Mouse (Mus musculus) neural tube, embryonic 11.5 days (tissue): ENCODE measurements around the gene Mif. TPM values are rescaled to one million over a fixed set of nuclear protein-coding genes. Genes with fewer than 3 reads are reported as not detected.
"Not testable (repeated sequence)": the region's sequence is repeated elsewhere in the genome, so short reads cannot be mapped to it uniquely, and the experiment has no call there.

Experiments
- ATAC-seq: fragments of 200-750 bp; cut with Nextera tagmentation; 2 replicates; pipeline ENCODE4 v1.8.0; 2017; ENCODE audit warnings: moderate number of reproducible peaks, mild to moderate bottlenecking, moderate TSS enrichment, moderate library complexity; ENCODE audit not compliant: insufficient read depth, low FRiP score, low TSS enrichment
- DNase-seq: peaks from one replicate; pipeline ENCODE4 v3.0.0-alpha.2; 2015; ENCODE audit warnings: low spot score
- H3K27ac ChIP-seq: fragments of 300-500 bp; sonication (generic); 2 replicates; pipeline ENCODE4 v1.5.1; 2014; ENCODE audit warnings: low read depth, mild to moderate bottlenecking, low read length
- H3K27me3 ChIP-seq: fragments of 300-500 bp; sonication (generic); 2 replicates; pipeline ENCODE4 v1.6.1; 2014; ENCODE audit warnings: mild to moderate bottlenecking, low read length, mixed read lengths; ENCODE audit not compliant: control insufficient read depth, insufficient read depth
- H3K36me3 ChIP-seq: fragments of 300-500 bp; sonication (generic); 2 replicates; pipeline ENCODE4 v1.6.1; 2014; ENCODE audit warnings: mild to moderate bottlenecking, low read length, moderate library complexity, mixed read lengths; ENCODE audit not compliant: control insufficient read depth, insufficient read depth
- H3K4me1 ChIP-seq: fragments of 300-500 bp; sonication (generic); 2 replicates; pipeline ENCODE4 v1.6.1; 2014; ENCODE audit warnings: low read length, mixed read lengths; ENCODE audit not compliant: control insufficient read depth, insufficient read depth
- H3K4me2 ChIP-seq: fragments of 300-500 bp; sonication (generic); 2 replicates; pipeline ENCODE4 v1.6.1; 2014; ENCODE audit warnings: low read depth, mild to moderate bottlenecking, moderate library complexity
- H3K4me3 ChIP-seq: fragments of 300-500 bp; sonication (generic); 2 replicates; pipeline ENCODE4 v1.5.1; 2014; ENCODE audit warnings: low read depth, low read length
- H3K9ac ChIP-seq: fragments of 300-500 bp; sonication (generic); 2 replicates; pipeline ENCODE4 v1.6.1; 2014; ENCODE audit warnings: mild to moderate bottlenecking, low read length
- H3K9me3 ChIP-seq: fragments of 300-500 bp; sonication (generic); 2 replicates; pipeline ENCODE4 v1.6.1; 2016; ENCODE audit warnings: low read length; ENCODE audit not compliant: control insufficient read depth
- WGBS: fragments of 180-500 bp; shearing (Covaris S2); extraction: QIAGEN DNeasy Blood & Tissue Kit; methylation state at CpG from one replicate; pipeline ENCODE4 v1.1.7; 2014; 5-methylcytosine and 5-hydroxymethylcytosine counted together
- polyA plus RNA-seq: library from polyadenylated mRNA; unstranded; fragments of >200 nt; fragmentation: Nextera tagmentation; extraction: Ambion mirVana; gene quantifications from 2 replicates; pipeline ENCODE4 v1.2.1, GENCODE M21; 2014

Mif gene
- polyA plus RNA-seq, 1 experiment from 2014 or later = 2,361 TPM

DNA sequence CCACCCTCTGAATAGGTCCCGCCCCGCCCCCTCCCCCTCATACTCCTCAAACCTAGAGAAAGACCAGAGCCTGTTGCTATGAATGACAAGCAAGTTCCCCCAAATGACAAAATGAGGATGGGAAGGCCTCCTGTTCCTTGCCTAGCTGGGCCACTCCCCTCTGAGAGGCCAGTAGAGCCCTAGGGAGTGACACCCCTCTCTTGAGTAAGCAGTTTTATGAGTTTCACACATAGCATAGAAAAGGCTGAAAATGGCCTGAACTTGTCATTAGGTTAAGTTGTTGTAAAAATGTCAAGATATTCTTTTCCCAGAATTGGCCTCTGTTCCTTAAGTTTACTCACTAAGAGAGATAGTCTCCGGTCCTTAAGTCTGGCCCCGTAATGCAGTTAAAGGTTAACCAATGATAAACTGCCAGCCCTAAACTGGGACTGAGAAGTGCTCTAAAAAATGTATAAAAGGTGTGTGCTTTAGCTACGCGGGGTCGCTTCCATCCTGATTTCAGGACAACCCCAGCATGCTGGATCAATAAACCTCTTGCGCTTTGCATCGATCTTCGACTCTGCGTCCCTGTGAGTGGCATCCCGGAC is 7.4 kb downstream of the Mif start:
- 91% methylated on average over 12 of the region's 12 CpGs for WGBS

DNA sequence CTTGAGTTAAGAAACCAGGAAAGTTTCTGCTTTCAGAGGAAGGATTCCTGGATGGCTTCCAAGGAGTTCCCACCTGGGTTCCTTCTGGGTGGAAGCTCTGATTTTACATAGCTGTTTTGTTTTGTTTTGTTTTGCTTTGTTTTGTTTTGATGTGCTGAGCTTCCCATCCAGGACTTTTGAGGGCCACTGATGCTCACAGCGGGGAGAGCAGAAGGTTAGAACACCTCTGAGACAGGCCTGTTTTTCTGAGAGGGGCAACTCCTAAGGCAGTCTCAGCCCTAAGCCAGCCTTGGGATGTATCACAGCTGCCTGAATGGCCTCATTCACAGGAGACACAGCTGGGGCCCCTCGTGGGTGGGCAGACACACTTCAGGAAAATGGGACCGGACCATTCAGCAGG is 8.4 kb downstream of the Mif start:
- Histone ChIP-seq H3K4me1 (peaks cover 3% of the 10 kb centered on the region), H3K36me3 (no peaks in the 10 kb centered on the region; the same call in 1 of the 2 replicates), H3K27ac (no peak overlapping the region), H3K4me2 (no peak overlapping the region), H3K9ac (no peak overlapping the region), H3K27me3 (no peaks in the 10 kb centered on the region), H3K9me3 (no peaks in the 10 kb centered on the region), H3K4me3 (no peak overlapping the region)
- 33% methylated on average over 3 of the region's 3 CpGs for WGBS
- no peak for ATAC-seq
- no peak for DNase-seq

More for the DNA sequence above, 7.4 kb downstream of the Mif start:
- Histone ChIP-seq H3K36me3 (no peaks in the 10 kb centered on the region; the same call in 1 of the 2 replicates), H3K27me3 (no peaks in the 10 kb centered on the region), H3K9ac (no peak overlapping the region), H3K4me1 (peaks cover 3% of the 10 kb centered on the region), H3K4me3 (no peak overlapping the region), H3K4me2 (no peak overlapping the region), H3K27ac (no peak overlapping the region), H3K9me3 (no peaks in the 10 kb centered on the region)
- DNase-seq (no peak), ATAC-seq (no peak)

DNA sequence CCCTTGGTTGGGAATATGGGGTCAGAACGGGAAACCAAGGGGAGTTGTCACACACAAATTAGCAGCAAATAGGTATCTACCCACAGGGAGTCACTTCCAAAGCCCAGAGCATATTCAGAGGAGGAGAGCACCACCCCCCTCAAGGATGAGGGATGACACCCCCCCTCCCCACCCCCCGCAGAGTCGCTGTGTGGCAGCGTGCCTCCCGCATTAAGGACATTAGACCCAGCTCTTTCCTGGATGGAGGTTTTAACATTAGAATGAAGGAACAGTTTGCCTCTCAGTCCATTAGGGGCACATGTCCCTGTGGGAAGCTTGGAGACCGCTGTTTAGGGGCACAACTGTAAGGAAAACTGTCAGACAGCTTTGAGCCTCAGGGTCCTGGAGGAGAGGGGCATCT is 9.0 kb downstream of the Mif start:
- no peak overlapping the region for H3K27ac ChIP-seq
- ATAC-seq (no peak), DNase-seq (peak; percentile 24)
- no peaks in the 10 kb centered on the region for H3K36me3 ChIP-seq
- peaks cover 3% of the 10 kb centered on the region for H3K4me1 ChIP-seq
- H3K27me3 ChIP-seq = no peaks in the 10 kb centered on the region
- H3K4me3 ChIP-seq = no peak overlapping the region
- no peak overlapping the region for H3K9ac ChIP-seq
- H3K9me3 ChIP-seq = no peaks in the 10 kb centered on the region
- H3K4me2 ChIP-seq = no peak overlapping the region
- WGBS = 5% methylated on average over 6 of the region's 6 CpGs

DNA sequence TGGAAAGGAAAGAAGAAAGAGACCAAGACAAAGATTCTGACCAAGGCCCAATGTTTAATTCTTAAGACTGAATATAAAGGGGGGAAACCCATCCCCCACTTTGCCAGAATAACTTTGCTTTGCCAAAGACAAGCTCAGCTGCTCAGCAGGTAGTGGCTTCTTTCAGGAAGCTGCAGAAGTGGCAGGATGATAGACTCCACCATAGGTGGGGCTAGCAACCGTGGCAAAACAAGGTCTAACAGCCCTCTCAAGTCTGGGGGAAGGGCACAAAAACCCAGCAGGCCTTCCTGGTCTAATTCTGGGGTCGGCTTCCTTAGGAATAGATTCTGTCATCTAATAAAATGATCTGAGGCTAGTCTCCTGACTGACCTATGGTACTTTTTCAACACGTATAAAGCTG is 11.7 kb downstream of the Mif start:
- WGBS = 25% methylated on average over 3 of the region's 3 CpGs

DNA sequence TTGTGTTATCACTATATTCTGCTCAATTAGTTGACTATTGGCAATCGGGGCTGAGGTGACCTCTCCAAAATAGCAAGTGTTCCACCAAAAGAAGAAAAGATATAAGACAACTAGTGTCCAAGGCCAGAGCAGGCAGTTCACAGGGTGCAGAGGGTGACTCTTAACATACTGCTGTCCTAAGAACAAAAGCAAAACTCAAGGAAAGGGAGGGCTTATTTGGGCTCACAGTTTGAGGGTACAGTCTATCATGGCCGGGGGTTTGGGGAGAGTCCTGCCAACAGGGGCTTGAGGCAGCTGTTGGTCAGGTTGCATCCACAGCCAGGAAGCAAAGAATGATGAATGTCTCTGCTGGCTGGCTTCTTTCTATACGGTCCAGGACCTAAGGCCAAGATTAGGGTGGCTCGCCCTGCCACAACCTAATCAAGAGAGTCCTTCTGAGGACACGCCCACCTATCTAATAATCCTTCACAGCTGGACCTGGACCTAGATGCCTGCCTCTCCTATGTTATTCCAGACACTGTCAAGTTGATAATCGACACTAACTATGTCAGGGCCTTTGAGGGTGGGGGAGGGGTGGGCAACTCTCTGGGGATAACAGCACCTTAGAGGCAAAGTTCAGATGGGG is 14.6 kb downstream of the Mif start:
- Histone ChIP-seq H3K4me3 (no peak overlapping the region), H3K9me3 (no peaks in the 10 kb centered on the region), H3K36me3 (no peaks in the 10 kb centered on the region), H3K4me1 (no peaks in the 10 kb centered on the region), H3K9ac (no peak overlapping the region), H3K27me3 (no peaks in the 10 kb centered on the region), H3K4me2 (no peak overlapping the region), H3K27ac (no peak overlapping the region)
- no peak for DNase-seq
- ATAC-seq = no peak
- 79% methylated on average over 6 of the region's 6 CpGs for WGBS

More for the DNA sequence above, 11.7 kb downstream of the Mif start:
- H3K27ac ChIP-seq = no peak overlapping the region
- H3K36me3 ChIP-seq = no peaks in the 10 kb centered on the region
- no peak overlapping the region for H3K9ac ChIP-seq
- H3K4me2 ChIP-seq = no peak overlapping the region
- peaks cover 3% of the 10 kb centered on the region for H3K4me1 ChIP-seq
- H3K27me3 ChIP-seq = no peaks in the 10 kb centered on the region
- DNase-seq (no peak), ATAC-seq (no peak)
- no peaks in the 10 kb centered on the region for H3K9me3 ChIP-seq
- no peak overlapping the region for H3K4me3 ChIP-seq

DNA sequence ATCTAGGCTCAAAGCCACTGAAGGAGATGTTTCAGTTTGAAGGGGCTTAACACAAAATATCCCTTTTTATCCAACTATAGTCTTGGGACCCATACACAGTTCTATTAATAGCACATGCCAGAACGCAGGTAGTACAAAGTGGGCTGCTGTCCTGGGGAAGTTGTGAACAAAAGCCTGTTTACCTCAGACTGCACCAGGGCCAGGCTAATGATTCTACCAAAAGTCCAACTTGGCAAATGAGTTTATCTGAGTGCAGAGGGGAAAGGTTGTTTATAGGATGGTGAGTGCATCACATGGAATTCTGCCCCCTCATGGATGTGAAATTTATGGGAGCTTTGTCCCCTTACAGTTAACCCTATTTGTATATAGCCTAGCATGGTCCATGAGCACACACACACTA is 15.2 kb downstream of the Mif start:
- no peak for DNase-seq
- no peak overlapping the region for H3K27ac ChIP-seq
- no peak for ATAC-seq
- 93% methylated on average over 1 of the region's 1 CpGs for WGBS
- H3K27me3 ChIP-seq = no peaks in the 10 kb centered on the region
- H3K4me2 ChIP-seq = no peak overlapping the region
- no peak overlapping the region for H3K4me3 ChIP-seq
- no peak overlapping the region for H3K9ac ChIP-seq
- H3K4me1 ChIP-seq = no peaks in the 10 kb centered on the region
- no peaks in the 10 kb centered on the region for H3K9me3 ChIP-seq
- H3K36me3 ChIP-seq = no peaks in the 10 kb centered on the region

DNA sequence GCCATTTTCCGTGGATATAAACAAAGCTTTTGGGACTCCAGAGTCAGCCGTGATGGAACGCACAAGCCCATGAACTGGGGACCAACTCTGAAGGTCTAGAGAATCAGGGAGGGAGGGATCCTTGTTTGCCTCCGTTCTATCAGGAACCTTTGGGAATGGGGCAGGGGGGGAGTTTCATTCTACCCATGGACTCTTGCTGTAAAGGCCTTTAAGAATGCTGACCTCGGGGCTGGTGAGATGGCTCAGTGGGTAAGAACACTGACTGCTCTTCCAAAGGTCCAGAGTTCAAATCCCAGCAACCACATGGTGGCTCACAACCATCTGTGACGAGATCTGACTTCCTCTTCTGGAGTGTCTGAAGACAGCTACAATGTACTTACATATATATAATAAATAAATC is 16.1 kb downstream of the Mif start:
- DNase-seq, H3K4me2 ChIP-seq, H3K27me3 ChIP-seq, H3K9ac ChIP-seq, H3K36me3 ChIP-seq, H3K4me1 ChIP-seq, H3K27ac ChIP-seq, H3K9me3 ChIP-seq, H3K4me3 ChIP-seq, ATAC-seq: not testable (repeated sequence)
- WGBS = 84% methylated on average over 6 of the region's 6 CpGs

DNA sequence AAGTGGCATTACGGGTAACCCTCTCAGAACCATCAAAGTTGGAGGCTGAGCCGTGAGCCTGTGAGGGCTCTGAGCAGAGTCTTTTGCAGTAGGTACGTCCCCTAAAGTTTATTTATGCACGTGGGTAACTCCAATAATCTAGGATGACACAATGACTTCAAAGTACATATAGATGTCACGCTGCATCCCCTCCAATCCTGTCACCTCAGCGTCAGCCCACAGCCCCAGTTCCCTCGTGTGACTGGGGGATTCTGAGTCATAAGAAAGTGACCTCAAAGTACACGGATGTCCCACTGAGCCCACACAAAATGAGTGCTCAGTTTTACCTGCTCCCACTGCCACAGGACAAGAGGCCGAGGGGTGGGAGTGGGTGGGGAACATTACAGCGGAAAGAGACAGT is 20.9 kb downstream of the Mif start:
- DNase-seq = no peak
- 88% methylated on average over 10 of the region's 10 CpGs for WGBS
- H3K36me3 ChIP-seq = no peaks in the 10 kb centered on the region
- H3K4me3 ChIP-seq = no peak overlapping the region
- no peaks in the 10 kb centered on the region for H3K9me3 ChIP-seq
- no peak overlapping the region for H3K4me2 ChIP-seq
- H3K27ac ChIP-seq = no peak overlapping the region
- H3K4me1 ChIP-seq = peaks cover 5% of the 10 kb centered on the region; the same call in 1 of the 2 replicates
- H3K9ac ChIP-seq = no peak overlapping the region
- no peak for ATAC-seq
- peaks cover 2% of the 10 kb centered on the region; the same call in 1 of the 2 replicates for H3K27me3 ChIP-seq

DNA sequence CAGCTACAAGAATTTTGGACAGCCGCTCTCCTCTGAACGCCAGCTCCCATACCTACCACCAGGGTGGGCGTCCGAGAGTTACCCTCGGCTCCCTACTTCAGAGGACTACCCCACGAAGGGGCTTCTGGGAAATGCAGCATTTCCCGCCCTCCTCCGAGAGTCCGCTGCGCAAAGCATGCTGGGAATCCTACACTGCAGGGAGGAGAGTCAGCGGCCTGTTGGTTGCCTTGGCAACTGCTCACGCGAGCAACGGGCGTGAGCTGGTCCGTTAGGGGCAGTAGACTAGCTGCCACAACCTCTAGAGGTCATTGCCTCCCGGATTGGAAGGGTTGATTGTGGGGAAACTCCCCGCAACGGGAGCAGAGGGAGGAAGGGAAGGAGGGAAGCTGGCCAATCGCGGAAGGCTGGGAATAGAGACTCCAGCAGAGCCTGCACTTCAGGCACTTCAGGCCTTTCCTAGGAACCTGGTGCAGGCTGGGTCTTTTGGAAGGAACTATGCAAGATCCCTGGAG is 22.7 kb downstream of the Mif start, which contains the start of gene Gstt2:
Gene Gstt2, minus strand, starts transcription at position 177 of the 512 bp plus-strand sequence.
- H3K4me3 ChIP-seq = peak within 1 kb of the TSS; percentile 33
- no peaks in the 10 kb centered on the region for H3K36me3 ChIP-seq
- 0% methylated on average over 21 of the region's 21 CpGs for WGBS
- H3K4me1 ChIP-seq = peaks cover 8% of the 10 kb centered on the region; the same call in 1 of the 2 replicates
- H3K9ac ChIP-seq = peak within 1 kb of the TSS; percentile 58
- no peaks in the 10 kb centered on the region for H3K9me3 ChIP-seq
- H3K27ac ChIP-seq = peak within 1 kb of the TSS; percentile 49
- H3K27me3 ChIP-seq = peaks cover 11% of the 10 kb centered on the region; the same call in 1 of the 2 replicates
- H3K4me2 ChIP-seq = peak within 1 kb of the TSS; percentile 45
- peak; percentile 95 for DNase-seq
- peak; percentile 87 for ATAC-seq
